Mouse (Mus musculus) thymus, adult 2 months (tissue): ENCODE data around the gene Ush2a.

Source experiments
- CTCF ChIP-seq: fragments of 200-500 bp; IDR thresholded peaks from 2 replicates; pipeline ENCODE4 v1.5.1; 2012; ENCODE audit warnings: mild to moderate bottlenecking, control low read depth, low read length, moderate library complexity, borderline replicate concordance; ENCODE audit not compliant: control insufficient read depth, poor library complexity, insufficient read depth; ENCODE audit errors: extremely low read depth
- POLR2A ChIP-seq: fragments of 200-500 bp; IDR thresholded peaks from 2 replicates; pipeline ENCODE4 v1.6.1; 2012; ENCODE audit warnings: mild to moderate bottlenecking, low read length, control low read depth, moderate library complexity; ENCODE audit not compliant: control insufficient read depth, poor library complexity, insufficient read depth; ENCODE audit errors: extremely low read depth

DNA sequence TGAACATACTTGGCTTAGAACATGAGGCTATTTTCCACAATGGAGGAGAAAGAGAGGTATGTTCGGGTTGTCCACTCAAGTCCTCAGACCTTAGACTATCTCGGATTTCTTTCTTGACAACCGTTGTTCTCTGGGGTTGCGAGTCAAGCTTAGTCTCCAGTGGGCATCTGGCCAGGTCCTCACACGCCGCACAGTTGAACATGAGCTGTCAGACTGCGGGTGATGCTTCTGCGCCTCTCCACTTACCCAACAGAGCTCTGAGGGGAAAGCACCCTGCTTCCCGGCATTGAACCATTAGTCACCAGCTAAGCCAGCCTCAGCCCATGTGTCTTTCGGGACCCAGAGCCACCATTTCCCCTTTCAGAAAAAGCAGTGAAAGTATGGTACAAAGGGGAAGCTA is 20.1 kb upstream of the Ush2a start:
- TF ChIP-seq POLR2A: no peak
- no peak for TF ChIP-seq CTCF
